Mouse (Mus musculus): ENCODE measurements around the gene Gna15. TPM values are rescaled to one million over a fixed set of nuclear protein-coding genes. Genes with fewer than 3 reads are reported as not detected.

Gene Gna15
- total and polyA plus RNA-seq, 3 experiments, result 23.0 to 142 (median 33.0) TPM

- no peak for TF ChIP-seq BHLHE40 (IDR thresholded peaks at IDR 0.05; ENCODE audit: borderline replicate concordance, low read depth, low read length)
- TF ChIP-seq POLR2AphosphoS5 (IDR thresholded peaks at IDR 0.05; ENCODE audit: borderline replicate concordance, low read depth, low read length), result no peak
- 0 out of 2 replicates have a peak, but pooled peaks have one; percentile 8 for TF ChIP-seq USF1 (IDR thresholded peaks at IDR 0.05; ENCODE audit: low read depth, low read length)
- no peak for TF ChIP-seq UBTF (IDR thresholded peaks at IDR 0.05; ENCODE audit: borderline replicate concordance, insufficient read depth, low read depth, low read length)
- no peak for TF ChIP-seq MAX (IDR thresholded peaks at IDR 0.05; ENCODE audit: low read length)
- TF ChIP-seq ZMIZ1 (IDR thresholded peaks at IDR 0.05; ENCODE audit: low read depth, low read length), result peak; percentile 54; the same call in 1 of the 2 replicates
- no peak for TF ChIP-seq E2F4 (IDR thresholded peaks at IDR 0.05; ENCODE audit: borderline replicate concordance, low read depth, low read length)
These were observed 21.2 kb upstream of the Gna15 start, which contains the start of gene Gna11 (continued) for GRCm38 (mm10) chr10:81545161-81545747.

- Histone ChIP-seq H3K27ac (ENCODE audit: control insufficient read depth, low read depth, low read length) (peak overlapping the region; percentile 51), H3K27me3 (ENCODE audit: control insufficient read depth in 1 of 2, insufficient read depth in 2 of 2, low read length in 2 of 2) (no peaks in the 10 kb centered on the region), H3K9me3 (replicated peaks; ENCODE audit: insufficient read depth, low read length) (no peaks in the 10 kb centered on the region), H3K9ac (ENCODE audit: control insufficient read depth, low read depth, low read length, poor library complexity, severe bottlenecking) (peak overlapping the region; percentile 93), H3K4me1 (ENCODE audit: control insufficient read depth in 1 of 2, insufficient read depth in 2 of 2, low read length in 2 of 2) (peaks cover 10 to 15% of the 10 kb centered on the region in 2 experiments), H3K36me3 (ENCODE audit: control insufficient read depth in 1 of 2, insufficient read depth in 2 of 2, low read length in 2 of 2) (peaks cover 0 to 8% of the 10 kb centered on the region in 2 experiments; a peak in 3 of 4 replicates), H3K4me3 (ENCODE audit: control insufficient read depth in 1 of 2, insufficient read depth in 1 of 2, low read depth in 2 of 2, low read length in 2 of 2) (peak overlapping the region; percentile 91), H3K79me2 (ENCODE audit: control insufficient read depth, insufficient read depth, low read length, poor library complexity) (peaks cover 48% of the 10 kb centered on the region)
- no peak for DNase-seq (ENCODE audit: low read depth, low spot score)
- TF ChIP-seq USF1 (IDR thresholded peaks at IDR 0.05; ENCODE audit: low read depth, low read length) (no peak), MXI1 (IDR thresholded peaks at IDR 0.05; ENCODE audit: low read depth, low read length) (peak; percentile 25; the same call in 1 of the 2 replicates), POLR2A (IDR thresholded peaks at IDR 0.05; ENCODE audit: control insufficient read depth in 1 of 2, insufficient read depth in 1 of 2, low read depth in 1 of 2, low read length in 2 of 2, poor library complexity in 1 of 2) (peak; percentile 65 to 92; a peak in 3 of 4 replicates), CTCF (IDR thresholded peaks at IDR 0.05 in 2 of 3, conservative IDR thresholded peaks at IDR 0.05 in 1 of 3; ENCODE audit: control insufficient read depth in 1 of 3, insufficient read depth in 1 of 3, low read depth in 2 of 3, low read length in 3 of 3, poor library complexity in 1 of 3, severe bottlenecking in 1 of 3) (0 out of 6 replicates have a peak, but pooled peaks of 1 of the 3 experiments have one; percentile 1), NELFE (IDR thresholded peaks at IDR 0.05; ENCODE audit: low read depth, low read length) (peak; percentile 12), ZKSCAN1 (IDR thresholded peaks at IDR 0.05; ENCODE audit: low read depth, low read length) (no peak), NRF1 (IDR thresholded peaks at IDR 0.05; ENCODE audit: insufficient read depth, low read depth, low read length, poor library complexity, severe bottlenecking) (no peak), MEF2A (IDR thresholded peaks at IDR 0.05; ENCODE audit: extremely low read depth, insufficient replicate concordance, low read depth, low read length, poor library complexity, severe bottlenecking) (no peak), ZMIZ1 (IDR thresholded peaks at IDR 0.05; ENCODE audit: low read depth, low read length) (peak; percentile 10; the same call in 1 of the 2 replicates), MAZ (IDR thresholded peaks at IDR 0.05; ENCODE audit: low read depth, low read length) (no peak; the same call in 1 of the 2 replicates), ETS1 (IDR thresholded peaks at IDR 0.05; ENCODE audit: low read depth, low read length) (no peak)
These were observed 20.5 kb upstream of the Gna15 start for GRCm38 (mm10) chr10:81544296-81545160.

Measured in MEL (cell line).